Mouse (Mus musculus): ENCODE measurements around the gene Nek2. TPM values are rescaled to one million over a fixed set of nuclear protein-coding genes. Genes with fewer than 3 reads are reported as not detected.

Nek2 gene
- polyA plus RNA-seq, 1 experiment = 0.97 TPM

GRCm38 (mm10) chr1:191820951-191821325 lies 306 bp upstream of the Nek2 start:
- H3K4me3 ChIP-seq (replicated peaks) = peak overlapping the region; percentile 82
- H3K4me1 ChIP-seq (ENCODE audit: control insufficient read depth) = peaks cover 23% of the 10 kb centered on the region
- TF ChIP-seq GATA1 (IDR thresholded peaks at IDR 0.05; ENCODE audit: low read length) (no peak), TAL1 (IDR thresholded peaks at IDR 0.05; ENCODE audit: low read length) (no peak)
- peaks cover 40% of the 10 kb centered on the region for H3K36me3 ChIP-seq (ENCODE audit: control insufficient read depth)
- no peaks in the 10 kb centered on the region for H3K9me3 ChIP-seq (ENCODE audit: control insufficient read depth, low read length)
- H3K27me3 ChIP-seq (ENCODE audit: control insufficient read depth) = peaks cover 18% of the 10 kb centered on the region

GRCm38 (mm10) chr1:191829124-191829523 lies 7.9 kb downstream of the Nek2 start:
- H3K36me3 ChIP-seq (ENCODE audit: control insufficient read depth) = peaks cover 98% of the 10 kb centered on the region
- no peak for TF ChIP-seq GATA1 (IDR thresholded peaks at IDR 0.05; ENCODE audit: low read length)
- TF ChIP-seq TAL1 (IDR thresholded peaks at IDR 0.05; ENCODE audit: low read length) = no peak
- H3K4me3 ChIP-seq (replicated peaks) = no peak overlapping the region
- no peaks in the 10 kb centered on the region for H3K27me3 ChIP-seq (ENCODE audit: control insufficient read depth)
- no peaks in the 10 kb centered on the region for H3K9me3 ChIP-seq (ENCODE audit: control insufficient read depth, low read length)
- H3K4me1 ChIP-seq (ENCODE audit: control insufficient read depth) = peaks cover 4% of the 10 kb centered on the region

GRCm38 (mm10) chr1:191833396-191833795 lies 12.2 kb downstream of the Nek2 start:
- Histone ChIP-seq H3K4me3 (replicated peaks) (no peak overlapping the region), H3K9me3 (ENCODE audit: control insufficient read depth, low read length) (no peaks in the 10 kb centered on the region), H3K27me3 (ENCODE audit: control insufficient read depth) (no peaks in the 10 kb centered on the region), H3K36me3 (ENCODE audit: control insufficient read depth) (peaks cover 71% of the 10 kb centered on the region), H3K4me1 (ENCODE audit: control insufficient read depth) (peaks cover 27% of the 10 kb centered on the region)
- TF ChIP-seq TAL1 (IDR thresholded peaks at IDR 0.05; ENCODE audit: low read length) (no peak), GATA1 (IDR thresholded peaks at IDR 0.05; ENCODE audit: low read length) (no peak)

DNA sequence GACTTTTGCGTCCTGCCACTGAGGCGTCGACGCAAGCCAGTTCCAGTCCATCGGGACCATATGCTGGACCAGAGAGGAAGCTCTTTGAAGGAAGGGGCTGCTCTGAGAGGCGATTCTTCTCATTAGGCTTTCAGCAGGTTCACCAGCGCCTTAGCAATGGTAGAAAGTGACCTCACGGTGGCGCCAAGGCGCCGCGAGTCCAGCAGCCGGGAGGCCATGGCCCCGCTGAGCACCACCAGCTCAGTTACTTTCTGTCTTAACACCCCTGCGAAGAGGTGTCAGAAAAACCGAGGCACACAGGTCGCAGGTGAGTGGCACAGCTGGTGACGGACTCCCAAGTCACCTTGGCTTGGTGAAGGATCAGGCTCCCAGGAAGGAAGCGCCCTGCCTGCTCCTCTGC lies 13.6 kb downstream of the Nek2 start:
- TF ChIP-seq TAL1 (IDR thresholded peaks at IDR 0.05; ENCODE audit: low read length) = no peak
- no peak for TF ChIP-seq GATA1 (IDR thresholded peaks at IDR 0.05; ENCODE audit: low read length)
- Histone ChIP-seq H3K4me1 (ENCODE audit: control insufficient read depth) (peaks cover 40% of the 10 kb centered on the region), H3K36me3 (ENCODE audit: control insufficient read depth) (peaks cover 56% of the 10 kb centered on the region), H3K4me3 (replicated peaks) (no peak overlapping the region), H3K27me3 (ENCODE audit: control insufficient read depth) (no peaks in the 10 kb centered on the region), H3K9me3 (ENCODE audit: control insufficient read depth, low read length) (no peaks in the 10 kb centered on the region)

GRCm38 (mm10) chr1:191836318-191836985 lies 15.2 kb downstream of the Nek2 start:
- TF ChIP-seq GATA1 (IDR thresholded peaks at IDR 0.05; ENCODE audit: low read length) = no peak
- TF ChIP-seq TAL1 (IDR thresholded peaks at IDR 0.05; ENCODE audit: low read length) = no peak
- Histone ChIP-seq H3K4me1 (ENCODE audit: control insufficient read depth) (peaks cover 55% of the 10 kb centered on the region), H3K4me3 (replicated peaks) (no peak overlapping the region)

GRCm38 (mm10) chr1:191837691-191838090 lies 16.4 kb downstream of the Nek2 start:
- no peaks in the 10 kb centered on the region for H3K27me3 ChIP-seq (ENCODE audit: control insufficient read depth)
- TF ChIP-seq TAL1 (IDR thresholded peaks at IDR 0.05; ENCODE audit: low read length) = no peak
- no peak for TF ChIP-seq GATA1 (IDR thresholded peaks at IDR 0.05; ENCODE audit: low read length)
- H3K4me3 ChIP-seq (replicated peaks) = no peak overlapping the region
- peaks cover 28% of the 10 kb centered on the region for H3K36me3 ChIP-seq (ENCODE audit: control insufficient read depth)
- no peaks in the 10 kb centered on the region for H3K9me3 ChIP-seq (ENCODE audit: control insufficient read depth, low read length)
- H3K4me1 ChIP-seq (ENCODE audit: control insufficient read depth) = peaks cover 55% of the 10 kb centered on the region

More at GRCm38 (mm10) chr1:191836318-191836985, 15.2 kb downstream of the Nek2 start:
- Histone ChIP-seq H3K27me3 (ENCODE audit: control insufficient read depth) (no peaks in the 10 kb centered on the region), H3K36me3 (ENCODE audit: control insufficient read depth) (peaks cover 40% of the 10 kb centered on the region), H3K9me3 (ENCODE audit: control insufficient read depth, low read length) (no peaks in the 10 kb centered on the region)

GRCm38 (mm10) chr1:191838994-191839741 lies 17.9 kb downstream of the Nek2 start:
- Histone ChIP-seq H3K27me3 (ENCODE audit: control insufficient read depth) (peaks cover 2% of the 10 kb centered on the region; the same call in 1 of the 2 replicates), H3K4me1 (ENCODE audit: control insufficient read depth) (peaks cover 52% of the 10 kb centered on the region), H3K9me3 (ENCODE audit: control insufficient read depth, low read length) (no peaks in the 10 kb centered on the region), H3K4me3 (replicated peaks) (peak overlapping the region; percentile 15), H3K36me3 (ENCODE audit: control insufficient read depth) (peaks cover 15% of the 10 kb centered on the region)
- TF ChIP-seq TAL1 (IDR thresholded peaks at IDR 0.05; ENCODE audit: low read length) = peak; percentile 50
- TF ChIP-seq GATA1 (IDR thresholded peaks at IDR 0.05; ENCODE audit: low read length) = peak; percentile 36; the same call in 1 of the 2 replicates

GRCm38 (mm10) chr1:191840774-191841565 lies 19.7 kb downstream of the Nek2 start:
- Histone ChIP-seq H3K27me3 (ENCODE audit: control insufficient read depth) (peaks cover 2% of the 10 kb centered on the region; the same call in 1 of the 2 replicates), H3K4me1 (ENCODE audit: control insufficient read depth) (peaks cover 40% of the 10 kb centered on the region), H3K9me3 (ENCODE audit: control insufficient read depth, low read length) (no peaks in the 10 kb centered on the region), H3K4me3 (replicated peaks) (no peak overlapping the region), H3K36me3 (ENCODE audit: control insufficient read depth) (no peaks in the 10 kb centered on the region; the same call in none of the 2 replicates)
- TF ChIP-seq GATA1 (IDR thresholded peaks at IDR 0.05; ENCODE audit: low read length) (no peak), TAL1 (IDR thresholded peaks at IDR 0.05; ENCODE audit: low read length) (no peak)

GRCm38 (mm10) chr1:191842247-191842646 lies 21.0 kb downstream of the Nek2 start:
- Histone ChIP-seq H3K27me3 (ENCODE audit: control insufficient read depth) (peaks cover 2% of the 10 kb centered on the region), H3K4me1 (ENCODE audit: control insufficient read depth) (peaks cover 34% of the 10 kb centered on the region), H3K36me3 (ENCODE audit: control insufficient read depth) (no peaks in the 10 kb centered on the region), H3K9me3 (ENCODE audit: control insufficient read depth, low read length) (no peaks in the 10 kb centered on the region), H3K4me3 (replicated peaks) (no peak overlapping the region)
- no peak for TF ChIP-seq GATA1 (IDR thresholded peaks at IDR 0.05; ENCODE audit: low read length)
- no peak for TF ChIP-seq TAL1 (IDR thresholded peaks at IDR 0.05; ENCODE audit: low read length)

Measured in erythroblast, embryonic 14.5 days (primary cell).